Mouse (Mus musculus): ENCODE results near the gene Frmd5. TPM values are rescaled to one million over a fixed set of nuclear protein-coding genes. Genes with fewer than 3 reads are reported as not detected.
"Not testable (repeated sequence)": the region's sequence is repeated elsewhere in the genome, so short reads cannot be mapped to it uniquely, and the experiment has no call there.

Gene Frmd5
- total RNA-seq (2021), result under 1 TPM; 0.83 to 0.91 TPM
- long read RNA-seq, experiment 1, result 0 reads
- long read RNA-seq, experiment 2, result 0 reads

DNA sequence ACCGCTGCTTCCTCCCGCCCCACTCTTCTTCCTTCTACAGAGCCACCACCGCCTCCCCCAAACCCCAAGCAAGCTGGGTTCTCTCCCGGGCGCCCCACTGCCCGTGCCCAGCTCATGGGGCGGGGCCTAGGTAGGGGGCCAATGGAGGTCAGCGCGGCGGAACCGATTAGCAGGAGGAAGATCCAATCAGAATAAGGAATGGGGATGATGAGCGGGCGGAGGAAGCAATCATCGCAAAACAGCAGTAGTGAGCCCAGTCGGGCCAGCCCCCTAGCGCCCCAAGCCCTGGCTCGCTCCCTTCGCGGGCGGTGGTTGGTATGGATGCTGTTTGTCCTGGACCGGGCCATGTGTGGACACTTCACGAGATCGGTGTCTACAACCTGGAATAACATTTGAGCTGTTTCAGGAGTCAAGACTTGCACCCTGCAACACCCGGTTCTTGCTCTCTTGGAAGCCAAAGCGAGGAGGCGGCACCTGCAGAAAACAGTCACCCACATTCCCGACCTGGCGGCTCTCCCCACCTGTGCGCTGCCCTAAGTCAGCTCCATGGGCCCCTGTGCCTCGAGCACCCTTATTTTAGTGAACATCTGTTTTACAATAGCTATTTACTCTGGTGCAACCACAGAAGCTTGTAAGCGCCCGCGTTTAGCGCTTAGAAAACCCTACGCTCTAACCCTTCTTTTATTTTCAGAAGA is at the start of gene Frmd5:
Gene Frmd5 (minus strand): TSS at position 129 of the 695 bp plus-strand sequence.
- DNase-seq (ENCODE audit: low spot score in 2 of 2), result peak; percentile 61 to 78

DNA sequence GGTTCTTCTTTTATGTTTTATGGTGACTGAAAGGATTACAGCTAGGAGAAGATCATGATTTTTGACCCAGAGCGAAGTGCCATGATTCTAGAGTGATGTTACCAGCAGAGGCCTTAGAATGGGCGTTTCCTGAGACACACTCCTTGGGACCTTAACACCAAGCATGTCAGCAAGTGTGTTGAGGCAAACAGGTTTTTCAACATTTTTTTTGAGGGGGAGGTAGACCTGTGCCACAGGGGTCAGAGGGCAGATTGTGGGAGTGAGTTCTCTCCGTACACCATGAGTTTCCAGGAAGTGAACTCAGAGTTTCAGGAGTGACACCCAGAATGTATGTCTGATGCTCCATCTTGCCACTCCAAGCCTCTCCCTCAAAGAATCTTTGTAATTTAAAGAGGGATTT is 47.1 kb upstream of the Frmd5 start:
- DNase-seq (ENCODE audit: low spot score in 2 of 2), result no peak

DNA sequence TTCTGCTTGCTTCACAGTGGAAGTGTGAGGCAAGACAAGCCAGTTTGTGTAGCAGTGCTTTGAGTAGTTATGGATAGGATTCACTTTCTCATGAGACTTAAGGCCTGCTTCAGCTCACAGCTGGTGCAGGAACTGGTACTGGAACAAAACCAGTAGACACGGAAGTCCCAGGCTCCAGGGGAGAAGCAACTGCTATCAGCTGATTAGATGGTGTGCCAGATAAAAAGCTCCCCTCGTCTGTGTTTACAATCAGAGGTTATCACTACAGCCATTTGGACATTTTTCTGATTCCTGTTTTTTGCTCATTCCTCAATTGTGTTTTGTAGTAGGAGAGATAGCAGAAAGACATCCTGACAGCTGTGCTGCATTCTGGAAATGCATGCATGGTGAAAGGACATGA is 45.2 kb upstream of the Frmd5 start:
- no peak for DNase-seq (ENCODE audit: low spot score in 2 of 2)

- DNase-seq (ENCODE audit: low spot score in 2 of 2), result no peak
Observed at GRCm38 (mm10) chr2:121846050-121846449, 39.2 kb upstream of the Frmd5 start.

GRCm38 (mm10) chr2:121842249-121842648 is 35.4 kb upstream of the Frmd5 start:
- DNase-seq (ENCODE audit: low spot score in 2 of 2), result no peak

DNA sequence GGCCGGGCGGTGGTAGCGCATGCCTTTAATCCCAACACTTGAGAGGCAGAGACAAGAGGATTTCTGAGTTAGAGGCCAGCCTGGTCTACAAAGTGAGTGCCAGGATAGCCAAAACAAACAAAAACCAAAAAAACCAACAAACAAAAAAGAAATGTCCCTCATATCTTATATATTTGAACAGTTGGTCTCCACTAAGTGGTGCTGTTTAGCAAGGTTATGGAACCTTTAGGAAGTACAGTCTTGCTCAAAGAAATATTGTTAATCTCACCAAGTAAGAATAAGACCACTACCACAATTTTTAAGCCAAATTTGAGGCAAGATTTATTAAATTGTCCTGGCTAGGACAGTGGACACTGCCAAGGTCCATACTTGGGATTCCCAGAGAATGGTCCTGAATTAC is 34.6 kb upstream of the Frmd5 start:
- no peak for DNase-seq (ENCODE audit: low spot score in 2 of 2)

GRCm38 (mm10) chr2:121834926-121835325 is 28.0 kb upstream of the Frmd5 start:
- DNase-seq (ENCODE audit: low spot score in 2 of 2), result no peak

GRCm38 (mm10) chr2:121832484-121832894 is 25.6 kb upstream of the Frmd5 start:
- peak; percentile 20 to 24 for DNase-seq (ENCODE audit: low spot score in 2 of 2)

GRCm38 (mm10) chr2:121828411-121828810 is 21.5 kb upstream of the Frmd5 start:
- DNase-seq (ENCODE audit: low spot score in 2 of 2), result no peak

- no peak for DNase-seq (ENCODE audit: low spot score in 2 of 2)
Observed at GRCm38 (mm10) chr2:121826189-121826588, 19.3 kb upstream of the Frmd5 start.

DNA sequence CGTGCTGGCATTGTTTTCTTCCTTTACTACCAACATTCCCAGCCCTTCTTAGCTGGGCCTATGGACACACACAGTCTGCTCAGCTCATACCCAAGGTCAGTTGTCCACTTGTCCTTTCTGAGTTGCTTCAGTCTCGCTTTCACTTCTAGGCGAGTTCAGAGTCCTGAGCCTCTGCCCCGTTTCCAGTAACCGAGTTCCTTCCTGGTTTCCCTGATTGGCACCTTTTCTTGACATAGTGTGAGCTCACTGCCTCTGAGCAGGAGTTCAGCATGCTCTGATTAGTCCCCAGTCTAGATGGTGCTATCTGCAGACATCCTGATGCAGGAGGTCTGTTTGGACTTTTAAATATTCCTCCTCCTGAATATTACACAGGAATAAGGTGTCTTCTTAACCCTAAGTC is 17.8 kb upstream of the Frmd5 start:
- no peak for DNase-seq (ENCODE audit: low spot score in 2 of 2)

DNA sequence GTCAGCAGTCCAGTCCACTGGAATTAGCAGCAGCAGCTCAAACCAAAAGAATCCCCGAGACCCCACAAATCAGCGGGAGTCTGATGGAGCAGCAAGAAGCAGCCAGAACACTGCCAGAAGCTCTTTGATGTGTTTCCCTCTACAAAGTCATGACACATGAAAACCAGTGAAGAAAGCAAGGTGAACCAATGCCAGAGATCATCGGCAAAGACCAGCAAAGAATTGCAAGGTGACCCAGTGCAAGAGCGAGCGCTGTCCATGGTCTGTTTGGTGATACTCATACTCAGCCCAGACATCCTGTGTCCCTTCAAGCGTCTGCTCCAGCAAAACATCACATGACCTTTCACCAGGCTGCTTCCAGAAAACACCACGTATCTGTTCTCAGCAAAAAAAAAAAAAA is 14.9 kb upstream of the Frmd5 start:
- no peak for DNase-seq (ENCODE audit: low spot score in 2 of 2)

DNA sequence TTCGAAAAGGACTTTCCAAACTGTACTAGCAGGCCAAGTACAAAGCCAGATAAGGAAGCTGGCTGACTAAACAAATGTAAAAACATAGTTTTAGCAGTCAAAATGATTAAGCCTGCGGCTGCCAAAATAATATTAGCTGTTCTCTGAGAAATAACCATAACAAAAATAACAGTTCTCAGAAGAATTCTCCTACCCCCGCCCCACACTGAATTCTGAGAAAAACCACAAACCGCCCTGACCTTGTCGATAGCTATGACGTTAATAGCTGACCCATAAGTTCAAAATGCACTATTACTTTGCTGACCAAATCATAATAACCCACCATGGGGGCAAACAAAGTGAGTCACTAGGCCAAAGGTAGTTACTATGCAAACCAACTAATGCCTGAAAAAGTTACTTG is 4.0 kb upstream of the Frmd5 start:
- not testable (repeated sequence) for DNase-seq (ENCODE audit: low spot score in 2 of 2)

DNA sequence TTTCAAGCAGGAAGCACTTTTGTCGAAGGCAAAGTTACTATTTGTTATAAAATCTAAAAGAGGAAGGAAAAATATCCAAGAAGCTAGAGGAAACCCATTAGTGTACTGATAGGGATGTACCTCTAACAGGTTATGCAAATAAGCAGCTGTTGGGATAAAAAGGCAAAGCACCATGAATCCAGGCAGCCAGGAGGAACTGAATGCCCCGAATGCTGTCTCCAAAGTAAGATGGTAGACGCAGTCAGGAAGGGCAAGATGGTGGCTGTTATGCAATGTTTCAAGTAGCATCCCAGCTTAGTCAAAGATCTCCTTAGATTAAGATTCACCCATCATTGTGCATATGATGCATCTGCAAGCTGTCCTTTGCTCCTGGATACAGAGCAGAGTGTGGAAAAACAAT is 2.2 kb upstream of the Frmd5 start:
- no peak for DNase-seq (ENCODE audit: low spot score in 2 of 2)

DNA sequence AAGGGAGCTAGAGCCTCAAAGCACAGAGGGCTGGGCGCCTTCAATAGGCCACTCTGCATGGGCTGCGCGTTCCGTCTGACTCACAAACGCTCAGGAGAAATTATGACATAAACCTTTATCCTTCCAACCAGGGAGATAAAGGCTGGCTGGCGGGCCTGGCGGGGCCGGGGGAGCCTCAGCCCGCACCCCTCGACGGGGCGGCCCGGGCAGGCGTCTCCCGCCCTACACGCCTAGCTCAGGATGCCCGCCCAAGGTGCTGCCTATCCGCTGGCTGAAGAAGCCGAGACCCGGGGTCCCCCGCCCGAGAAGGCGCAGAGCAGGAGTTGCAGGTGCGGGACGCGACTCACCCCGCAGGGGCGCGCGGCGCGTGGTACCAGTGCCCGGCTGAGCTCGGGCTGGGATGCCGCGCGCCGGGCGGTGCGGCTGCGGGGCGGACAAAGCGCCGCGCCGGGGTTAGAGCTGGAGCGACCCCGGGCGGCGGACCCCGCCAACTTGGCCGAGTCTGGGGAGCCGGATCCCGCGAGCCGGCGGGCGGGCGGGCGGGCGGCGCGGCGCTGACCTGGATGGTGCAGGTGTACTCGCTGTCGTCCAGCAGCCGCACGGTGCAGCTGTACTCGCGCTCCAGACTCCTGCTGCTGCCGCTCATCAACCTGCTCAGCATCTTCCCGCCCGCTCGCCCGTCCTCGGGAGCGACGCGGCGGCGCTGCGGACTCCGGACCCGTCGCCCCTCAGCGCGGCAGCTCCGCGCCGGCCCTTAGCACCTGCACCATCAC is 530 bp downstream of the Frmd5 start:
- DNase-seq (ENCODE audit: low spot score in 2 of 2), result peak; percentile 10 to 19

GRCm38 (mm10) chr2:121799051-121799450 is 7.8 kb downstream of the Frmd5 start:
- DNase-seq (ENCODE audit: low spot score in 2 of 2), result no peak

GRCm38 (mm10) chr2:121795995-121796394 is 10.9 kb downstream of the Frmd5 start:
- DNase-seq (ENCODE audit: low spot score in 2 of 2), result no peak

- DNase-seq (ENCODE audit: low spot score in 2 of 2), result no peak
Observed at GRCm38 (mm10) chr2:121789777-121790176, 17.1 kb downstream of the Frmd5 start.

GRCm38 (mm10) chr2:121788415-121788814 is 18.5 kb downstream of the Frmd5 start:
- DNase-seq (ENCODE audit: low spot score in 2 of 2), result no peak

- DNase-seq (ENCODE audit: low spot score in 2 of 2), result no peak
Observed at GRCm38 (mm10) chr2:121787767-121788166, 19.1 kb downstream of the Frmd5 start.

DNA sequence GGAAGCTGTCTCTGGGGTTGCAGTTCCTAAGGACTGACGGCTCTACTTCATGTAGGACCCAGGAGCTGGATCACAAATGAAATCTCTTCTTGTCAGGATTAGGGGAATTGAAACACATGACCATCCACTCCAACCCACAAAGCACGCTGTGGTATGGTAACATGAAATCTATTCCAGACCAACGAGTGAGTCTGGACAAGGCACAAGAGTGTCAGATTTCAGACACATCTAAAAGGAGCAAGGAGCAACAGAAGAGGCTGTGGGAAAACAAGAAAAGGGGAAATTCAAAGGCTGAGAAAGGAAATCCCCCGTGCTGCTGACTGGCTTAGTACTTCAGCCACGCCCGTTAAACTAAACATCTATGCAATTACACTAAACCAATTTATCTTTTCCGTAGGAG is 19.6 kb downstream of the Frmd5 start:
- DNase-seq (ENCODE audit: low spot score in 2 of 2), result no peak

DNA sequence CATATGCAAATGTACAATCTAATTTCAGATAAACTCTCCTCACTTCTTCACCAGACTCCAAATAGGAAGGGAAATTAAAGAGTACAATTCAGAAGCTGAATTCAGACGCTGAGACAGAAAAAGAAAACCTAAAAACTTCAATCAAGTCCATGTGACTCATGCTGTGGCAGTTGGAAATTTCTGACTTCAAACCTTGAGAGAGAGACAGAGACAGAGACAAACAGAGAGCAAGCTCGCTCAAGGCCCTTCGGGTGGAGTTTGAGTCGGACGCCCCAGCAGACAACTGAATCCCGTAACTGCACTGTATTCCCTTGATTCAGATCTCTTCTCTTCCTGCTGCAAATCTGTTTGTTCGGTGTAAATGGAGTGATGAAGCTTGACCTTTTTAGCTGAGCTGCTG is 30.7 kb downstream of the Frmd5 start:
- no peak for DNase-seq (ENCODE audit: low spot score in 2 of 2)

- no peak for DNase-seq (ENCODE audit: low spot score in 2 of 2)
Observed at GRCm38 (mm10) chr2:121764851-121765250, 42.0 kb downstream of the Frmd5 start.
